Mouse (Mus musculus) embryonic fibroblast, embryonic 13.5 days (primary cell): Measurements from ENCODE around the gene Gm2244.
"Not testable (repeated sequence)": the region's sequence is repeated elsewhere in the genome, so short reads cannot be mapped to it uniquely, and the experiment has no call there.

Source experiments
- CTCF ChIP-seq: IDR thresholded peaks from 2 replicates; pipeline ENCODE4 v1.5.1; 2011; ENCODE audit warnings: mild to moderate bottlenecking, control low read depth, low read length, moderate library complexity, borderline replicate concordance; ENCODE audit not compliant: insufficient read depth
- POLR2A ChIP-seq: IDR thresholded peaks from 2 replicates; pipeline ENCODE4 v1.6.1; 2011; ENCODE audit warnings: low read depth, mild to moderate bottlenecking, control low read depth, low read length, moderate library complexity

GRCm38 (mm10) chr14:19584804-19585667 lies 35.3 kb upstream of the Gm2244 start, which contains the start of gene Gm2237:
- TF ChIP-seq CTCF, POLR2A: not testable (repeated sequence)
